Mouse (Mus musculus) myocyte (in vitro differentiated cells): ENCODE data around the gene Zan. TPM values are rescaled to one million over a fixed set of nuclear protein-coding genes. Genes with fewer than 3 reads are reported as not detected.
A peak's percentile ranks its signal among the peaks of the same experiment; 100 is the strongest.

Source experiments
- H3K27me3 ChIP-seq: one replicate; pipeline ENCODE4 v1.6.1; 2011; ENCODE audit not compliant: control insufficient read depth, insufficient read depth, insufficient read length
- H3K36me3 ChIP-seq: one replicate; pipeline ENCODE4 v1.6.1; 2011; ENCODE audit not compliant: control insufficient read depth, insufficient read depth
- H3K4me2 ChIP-seq: one replicate; pipeline ENCODE4 v1.6.1; 2011; ENCODE audit warnings: low read depth, control low read depth
- H3K4me3 ChIP-seq: one replicate; pipeline ENCODE4 v1.5.1; 2011; ENCODE audit warnings: mild to moderate bottlenecking, control low read depth, moderate library complexity
- H3K79me2 ChIP-seq: one replicate; pipeline ENCODE4 v1.6.1; 2011; ENCODE audit not compliant: control insufficient read depth, insufficient read depth
- H3ac ChIP-seq: one replicate; pipeline ENCODE4 v1.6.1; 2011; ENCODE audit not compliant: control insufficient read depth, insufficient read length
- CEBPB ChIP-seq: IDR thresholded peaks from 2 replicates; pipeline ENCODE4 v1.6.1; 2011; ENCODE audit warnings: mild to moderate bottlenecking, moderate library complexity; ENCODE audit not compliant: poor library complexity, insufficient read depth, severe bottlenecking
- E2F4 ChIP-seq: IDR thresholded peaks from one replicate; pipeline ENCODE4 v1.6.1; 2011; ENCODE audit warnings: mild to moderate bottlenecking, control low read depth, moderate library complexity; ENCODE audit not compliant: insufficient read depth
- MAX ChIP-seq: IDR thresholded peaks from one replicate; pipeline ENCODE4 v1.6.1; 2011; ENCODE audit warnings: low read depth, mild to moderate bottlenecking, control low read depth
- MYOD1 ChIP-seq, 3 experiments: IDR thresholded peaks; one replicate each; pipeline ENCODE4 v1.6.1; 2011; ENCODE audit warnings: control low read depth in 2 of 3, low read depth in 2 of 3, mild to moderate bottlenecking in 2 of 3, moderate library complexity in 1 of 3; ENCODE audit not compliant: insufficient read length in 2 of 3, control insufficient read depth in 1 of 3
- MYOG ChIP-seq, 3 experiments: IDR thresholded peaks; one replicate each; pipeline ENCODE4 v1.6.1; 2011; ENCODE audit warnings: control low read depth in 2 of 3, low read depth in 2 of 3, mild to moderate bottlenecking in 2 of 3; ENCODE audit not compliant: insufficient read length in 2 of 3, control insufficient read depth in 1 of 3, insufficient read depth in 1 of 3
- POLR2A ChIP-seq: IDR thresholded peaks from one replicate; pipeline ENCODE4 v1.6.1; 2011; ENCODE audit warnings: low read depth, mild to moderate bottlenecking, control low read depth, moderate library complexity; ENCODE audit not compliant: insufficient read length
- POLR2AphosphoS2 ChIP-seq: IDR thresholded peaks from one replicate; pipeline ENCODE4 v1.6.1; 2011; ENCODE audit warnings: low read depth, control low read depth; ENCODE audit not compliant: insufficient read length
- REST ChIP-seq: IDR thresholded peaks from one replicate; pipeline ENCODE4 v1.6.1; 2011; ENCODE audit warnings: mild to moderate bottlenecking, control low read depth, moderate library complexity; ENCODE audit not compliant: insufficient read depth, insufficient read length
- SRF ChIP-seq: IDR thresholded peaks from one replicate; pipeline ENCODE4 v1.6.1; 2011; ENCODE audit warnings: low read depth; ENCODE audit not compliant: control insufficient read depth, insufficient read length
- TCF12 ChIP-seq: IDR thresholded peaks from one replicate; pipeline ENCODE4 v1.6.1; 2011; ENCODE audit warnings: mild to moderate bottlenecking, control low read depth; ENCODE audit not compliant: poor library complexity, insufficient read depth, severe bottlenecking
- TCF3 ChIP-seq: IDR thresholded peaks from one replicate; pipeline ENCODE4 v1.6.1; 2011; ENCODE audit warnings: low read depth, control low read depth; ENCODE audit not compliant: insufficient read length
- USF1 ChIP-seq: IDR thresholded peaks from one replicate; pipeline ENCODE4 v1.6.1; 2011; ENCODE audit warnings: low read depth, mild to moderate bottlenecking, control low read depth, moderate library complexity
- polyA plus RNA-seq: library from polyadenylated mRNA; unstranded; fragments of >200 nt; fragmentation: generic; extraction: Trizol; gene quantifications from one replicate; pipeline ENCODE4 v1.2.1, GENCODE M21; 2012; ENCODE audit warnings: missing spikeins

The Zan gene
- polyA plus RNA-seq, 1 experiment, result 0.01 TPM

GRCm38 (mm10) chr5:137350205-137351057 lies 126.4 kb downstream of the Zan start:
- Histone ChIP-seq H3K36me3 (no peaks in the 10 kb centered on the region), H3K79me2 (peaks cover 12% of the 10 kb centered on the region), H3ac (peak overlapping the region; percentile 10), H3K4me2 (peak overlapping the region; percentile 80), H3K4me3 (peak overlapping the region; percentile 64), H3K27me3 (no peaks in the 10 kb centered on the region)
- TF ChIP-seq MYOD1 (IDR thresholded peaks at IDR 0.05; ENCODE audit: control insufficient read depth in 1 of 3, insufficient read length in 2 of 3, low read depth in 2 of 3) (no peak), CEBPB (no peak), MAX (no peak), SRF (no peak), POLR2AphosphoS2 (no peak), POLR2A (no peak), MYOG (IDR thresholded peaks at IDR 0.05; ENCODE audit: control insufficient read depth in 1 of 3, insufficient read depth in 1 of 3, insufficient read length in 2 of 3, low read depth in 2 of 3) (no peak)

GRCm38 (mm10) chr5:137349384-137350204 lies 127.3 kb downstream of the Zan start, which contains the start of gene Ephb4:
TSS of gene Ephb4 (plus strand) at chr5:137350109.
- H3K27me3 ChIP-seq, result no peaks in the 10 kb centered on the region
- H3K36me3 ChIP-seq, result no peaks in the 10 kb centered on the region
- no peak for TF ChIP-seq REST
- TF ChIP-seq POLR2A, result peak; percentile 81
- TF ChIP-seq CEBPB, result no peak
- peak; percentile 95 for TF ChIP-seq POLR2AphosphoS2
- TF ChIP-seq SRF, result no peak
- no peak for TF ChIP-seq MAX
- no peak for TF ChIP-seq E2F4
- no peak for TF ChIP-seq USF1
- TF ChIP-seq MYOD1 (IDR thresholded peaks at IDR 0.05; ENCODE audit: control insufficient read depth in 1 of 3, insufficient read length in 2 of 3, low read depth in 2 of 3), result peak in 1 of 3 experiments; percentile 2
- peaks cover 12% of the 10 kb centered on the region for H3K79me2 ChIP-seq
- H3ac ChIP-seq, result peak within 1 kb of the TSS; percentile 10
- peak within 1 kb of the TSS; percentile 80 for H3K4me2 ChIP-seq
- H3K4me3 ChIP-seq, result peak within 1 kb of the TSS; percentile 64

- peak overlapping the region; percentile 80 for H3K4me2 ChIP-seq
- no peak for TF ChIP-seq SRF
- TF ChIP-seq TCF12, result no peak
- TF ChIP-seq POLR2A, result no peak
- no peak for TF ChIP-seq POLR2AphosphoS2
- no peak for TF ChIP-seq TCF3
These were observed 128.1 kb downstream of the Zan start for GRCm38 (mm10) chr5:137348482-137349383.

GRCm38 (mm10) chr5:137347856-137348255 lies 129.0 kb downstream of the Zan start:
- H3K27me3 ChIP-seq, result no peaks in the 10 kb centered on the region
- no peak overlapping the region for H3K4me2 ChIP-seq
- H3K4me3 ChIP-seq, result no peak overlapping the region
- no peaks in the 10 kb centered on the region for H3K36me3 ChIP-seq
- TF ChIP-seq MYOD1 (IDR thresholded peaks at IDR 0.05; ENCODE audit: control insufficient read depth in 1 of 3, insufficient read length in 2 of 3, low read depth in 2 of 3), result no peak
- no peak for TF ChIP-seq USF1
- no peak for TF ChIP-seq REST
- no peak for TF ChIP-seq TCF3
- no peak for TF ChIP-seq POLR2A
- no peak for TF ChIP-seq POLR2AphosphoS2
- TF ChIP-seq E2F4, result no peak
- peaks cover 12% of the 10 kb centered on the region for H3K79me2 ChIP-seq
- no peak overlapping the region for H3ac ChIP-seq

More at GRCm38 (mm10) chr5:137348482-137349383, 128.1 kb downstream of the Zan start:
- Histone ChIP-seq H3K36me3 (no peaks in the 10 kb centered on the region), H3K79me2 (peaks cover 12% of the 10 kb centered on the region), H3ac (no peak overlapping the region), H3K27me3 (no peaks in the 10 kb centered on the region), H3K4me3 (peak overlapping the region; percentile 64)
